Mouse (Mus musculus) C2C12 (cell line): Measurements from ENCODE around the gene Arid3a. TPM values are rescaled to one million over a fixed set of nuclear protein-coding genes. Genes with fewer than 3 reads are reported as not detected.
"Not testable (repeated sequence)": the region's sequence is repeated elsewhere in the genome, so short reads cannot be mapped to it uniquely, and the experiment has no call there.

Experiments
- H3K27me3 ChIP-seq: one replicate; pipeline ENCODE4 v1.6.1; 2011; ENCODE audit not compliant: control insufficient read depth, insufficient read depth, insufficient read length
- H3K36me3 ChIP-seq: one replicate; pipeline ENCODE4 v1.6.1; 2011; ENCODE audit not compliant: control insufficient read depth, insufficient read depth
- H3K4me3 ChIP-seq: one replicate; pipeline ENCODE4 v1.5.1; 2011; ENCODE audit warnings: mild to moderate bottlenecking, control low read depth; ENCODE audit not compliant: poor library complexity, insufficient read depth, severe bottlenecking
- H3K79me2 ChIP-seq: one replicate; pipeline ENCODE4 v1.6.1; 2011; ENCODE audit not compliant: control insufficient read depth, insufficient read depth
- H3K79me3 ChIP-seq: one replicate; pipeline ENCODE4 v1.6.1; 2011; ENCODE audit warnings: low read depth, control low read depth
- H3ac ChIP-seq: one replicate; pipeline ENCODE3; 2011; ENCODE audit warnings: low read depth; ENCODE audit not compliant: control insufficient read depth, insufficient read length
- CEBPB ChIP-seq: IDR thresholded peaks from one replicate; pipeline ENCODE4 v1.6.1; 2011; ENCODE audit warnings: low read depth, mild to moderate bottlenecking, control low read depth, moderate library complexity
- CTCF ChIP-seq: IDR thresholded peaks from one replicate; pipeline ENCODE4 v1.5.1; 2011; ENCODE audit not compliant: control insufficient read depth, insufficient read depth, insufficient read length
- FOSL1 ChIP-seq: IDR thresholded peaks from one replicate; pipeline ENCODE4 v1.8.0; 2011; ENCODE audit warnings: mild to moderate bottlenecking, low read length; ENCODE audit not compliant: poor library complexity, insufficient read depth, severe bottlenecking
- MAX ChIP-seq: IDR thresholded peaks from one replicate; pipeline ENCODE4 v1.6.1; 2011; ENCODE audit warnings: mild to moderate bottlenecking, control low read depth
- MYOD1 ChIP-seq: IDR thresholded peaks from one replicate; pipeline ENCODE4 v1.6.1; 2011; ENCODE audit warnings: low read depth; ENCODE audit not compliant: control insufficient read depth, insufficient read length
- MYOG ChIP-seq: IDR thresholded peaks from one replicate; pipeline ENCODE4 v1.6.1; 2011; ENCODE audit not compliant: control insufficient read depth, insufficient read length; ENCODE audit errors: extremely low read depth
- USF1 ChIP-seq: IDR thresholded peaks from one replicate; pipeline ENCODE4 v1.6.1; 2011; ENCODE audit warnings: low read depth, mild to moderate bottlenecking, control low read depth, moderate library complexity
- polyA plus RNA-seq: library from polyadenylated mRNA; unstranded; fragments of >200 nt; fragmentation: generic; extraction: Trizol; gene quantifications from one replicate; pipeline ENCODE4 v1.2.1, GENCODE M21; 2012; ENCODE audit warnings: missing spikeins

Arid3a gene
- polyA plus RNA-seq, 1 experiment: 0.74 TPM

DNA sequence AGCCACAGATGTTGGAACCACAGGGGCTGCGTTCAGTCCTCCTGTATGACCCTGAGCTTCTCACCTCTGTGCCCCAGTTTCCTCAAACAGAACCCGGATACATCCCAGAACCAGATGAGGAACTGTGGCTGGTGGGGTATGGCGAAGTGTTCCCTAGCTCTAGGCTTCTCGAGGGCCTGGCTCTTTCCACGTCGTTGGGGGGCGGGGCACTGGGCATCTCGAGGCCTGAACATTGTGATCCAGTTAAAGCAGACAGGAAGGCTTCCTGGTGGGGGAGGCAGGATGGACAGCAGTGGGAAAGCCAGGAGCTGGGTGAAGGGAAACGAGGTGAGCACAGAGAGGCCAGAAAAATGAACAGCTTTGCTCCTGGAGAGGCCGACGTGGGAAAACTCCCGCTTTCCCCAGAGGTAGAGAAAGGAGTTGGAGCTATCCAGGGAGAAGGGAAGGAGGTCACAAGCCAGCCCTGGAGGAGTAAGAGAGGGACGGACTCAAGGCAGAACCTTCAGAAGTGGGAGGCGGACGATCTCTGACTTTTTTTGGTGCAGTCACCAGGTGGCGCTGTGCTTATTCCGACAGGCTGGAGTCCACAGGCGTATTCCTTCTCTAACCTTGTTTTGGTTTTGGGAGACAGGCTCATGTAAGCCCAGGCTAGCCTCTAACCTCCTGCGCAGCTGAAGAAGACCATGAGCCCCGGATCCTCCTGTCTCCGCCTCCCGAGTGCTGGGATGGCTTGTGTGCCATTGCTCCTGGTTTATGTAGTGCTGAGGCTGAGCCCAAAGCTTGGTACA, 43.4 kb upstream of the Arid3a start:
- Histone ChIP-seq H3K36me3 (no peaks in the 10 kb centered on the region), H3K79me2 (no peaks in the 10 kb centered on the region), H3K27me3 (peaks cover 6% of the 10 kb centered on the region), H3K79me3 (no peaks in the 10 kb centered on the region), H3K4me3 (no peak overlapping the region), H3ac (no peak overlapping the region)
- no peak for TF ChIP-seq USF1
- no peak for TF ChIP-seq CEBPB
- no peak for TF ChIP-seq MYOG
- TF ChIP-seq MYOD1: no peak
- TF ChIP-seq MAX: no peak
- peak; percentile 47 for TF ChIP-seq CTCF
- no peak for TF ChIP-seq FOSL1

GRCm38 (mm10) chr10:79884446-79884845, 42.4 kb upstream of the Arid3a start:
- TF ChIP-seq FOSL1 (no peak), CEBPB (no peak), MYOG (no peak), MAX (no peak), USF1 (no peak), MYOD1 (no peak), CTCF (no peak)
- Histone ChIP-seq H3K79me2 (no peaks in the 10 kb centered on the region), H3K27me3 (peaks cover 6% of the 10 kb centered on the region), H3K79me3 (no peaks in the 10 kb centered on the region), H3K4me3 (no peak overlapping the region), H3ac (no peak overlapping the region), H3K36me3 (no peaks in the 10 kb centered on the region)

DNA sequence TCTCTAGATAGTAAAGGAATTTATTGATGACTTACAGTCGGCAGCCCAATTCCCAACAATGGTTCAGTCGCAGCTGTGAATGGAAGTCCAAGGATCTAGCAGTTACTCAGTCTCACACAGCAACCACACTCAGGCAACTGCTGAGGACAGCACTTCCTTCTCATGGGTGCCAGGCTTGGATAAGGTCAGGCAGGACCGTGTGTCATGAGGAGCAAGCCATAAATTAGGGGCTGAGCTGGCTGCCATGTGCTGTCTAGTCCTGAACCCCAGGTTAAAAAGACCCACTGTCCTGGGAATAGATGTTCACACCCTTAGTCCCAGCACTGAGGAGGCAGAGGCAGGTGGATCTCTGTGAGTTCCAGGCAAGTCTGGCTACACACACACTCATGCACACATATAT, 41.9 kb upstream of the Arid3a start:
- H3K79me2 ChIP-seq, H3K79me3 ChIP-seq, H3ac ChIP-seq, H3K27me3 ChIP-seq, H3K4me3 ChIP-seq, H3K36me3 ChIP-seq: not testable (repeated sequence)

DNA sequence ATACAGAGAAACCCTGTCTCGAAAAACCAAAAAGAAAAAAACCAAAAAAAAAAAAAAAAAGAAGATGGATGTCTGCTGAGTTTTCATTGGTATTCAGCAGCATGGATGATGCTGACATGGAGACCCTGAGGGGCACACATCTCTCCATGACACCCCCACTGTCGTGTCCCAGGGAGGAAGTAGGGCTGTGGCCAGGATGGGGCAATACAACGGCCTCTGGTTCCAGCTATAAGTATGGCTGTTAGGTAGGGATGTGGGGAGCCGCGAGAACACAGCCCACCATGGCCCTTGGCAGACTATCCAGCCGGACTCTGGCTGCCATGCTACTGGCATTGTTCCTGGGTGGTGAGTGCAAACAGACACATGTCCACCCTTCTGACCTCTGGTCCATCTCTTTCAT, 40.8 kb upstream of the Arid3a start, which contains the start of gene Elane:
Gene Elane (plus strand): TSS at position 194 of the 400 bp plus-strand sequence.
- no peaks in the 10 kb centered on the region for H3K79me3 ChIP-seq
- H3K36me3 ChIP-seq: no peaks in the 10 kb centered on the region
- no peak within 1 kb of the TSS for H3ac ChIP-seq
- peaks cover 13% of the 10 kb centered on the region for H3K27me3 ChIP-seq
- no peaks in the 10 kb centered on the region for H3K79me2 ChIP-seq
- H3K4me3 ChIP-seq: no peak within 1 kb of the TSS
- TF ChIP-seq FOSL1: no peak
- no peak for TF ChIP-seq USF1
- TF ChIP-seq MAX: no peak
- TF ChIP-seq CTCF: no peak
- TF ChIP-seq MYOD1: no peak
- TF ChIP-seq MYOG: no peak
- TF ChIP-seq CEBPB: no peak

DNA sequence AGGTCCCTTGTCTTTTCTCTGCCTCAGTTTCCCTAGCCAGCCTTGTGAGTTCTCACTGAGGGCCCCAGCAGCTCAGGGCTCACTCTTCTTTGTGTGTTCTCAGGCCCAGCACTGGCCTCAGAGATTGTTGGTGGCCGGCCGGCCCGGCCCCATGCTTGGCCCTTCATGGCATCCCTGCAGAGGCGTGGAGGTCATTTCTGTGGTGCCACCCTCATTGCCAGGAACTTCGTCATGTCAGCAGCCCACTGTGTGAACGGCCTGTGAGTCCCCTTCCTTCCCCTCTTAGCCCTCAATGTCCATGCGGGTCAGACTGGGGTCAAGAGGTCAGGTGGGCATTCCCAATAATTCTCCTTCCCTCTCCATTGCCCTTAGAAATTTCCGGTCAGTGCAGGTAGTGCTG, 40.2 kb upstream of the Arid3a start:
- no peak overlapping the region for H3ac ChIP-seq
- H3K36me3 ChIP-seq: no peaks in the 10 kb centered on the region
- no peak overlapping the region for H3K4me3 ChIP-seq
- no peaks in the 10 kb centered on the region for H3K79me2 ChIP-seq
- TF ChIP-seq CTCF: no peak
- TF ChIP-seq MYOG: no peak
- no peak for TF ChIP-seq MYOD1
- TF ChIP-seq FOSL1: no peak
- TF ChIP-seq USF1: no peak
- TF ChIP-seq CEBPB: no peak
- TF ChIP-seq MAX: no peak
- no peaks in the 10 kb centered on the region for H3K79me3 ChIP-seq
- peaks cover 18% of the 10 kb centered on the region for H3K27me3 ChIP-seq

DNA sequence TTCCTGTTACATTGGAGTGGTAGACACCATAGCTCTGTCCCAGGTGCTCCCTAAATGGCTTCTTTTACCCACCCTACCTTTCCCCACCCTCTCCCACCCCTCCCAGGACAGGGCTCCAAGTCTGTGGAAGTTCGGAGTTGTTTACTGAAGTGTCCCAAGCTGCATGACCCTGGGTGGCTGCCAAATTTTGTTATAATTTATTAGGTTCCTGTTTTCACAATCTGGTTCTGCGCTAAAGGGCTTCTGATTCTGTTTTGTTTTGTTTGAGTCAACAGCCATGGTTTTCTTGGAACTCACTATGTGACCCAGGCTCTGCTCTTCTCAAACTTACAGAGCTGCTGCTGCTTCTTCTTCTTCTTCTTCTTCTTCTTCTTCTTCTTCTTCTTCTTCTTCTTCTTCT, 37.5 kb upstream of the Arid3a start:
- peaks cover 22% of the 10 kb centered on the region for H3K27me3 ChIP-seq
- H3K79me2 ChIP-seq: no peaks in the 10 kb centered on the region
- no peak for TF ChIP-seq MAX
- no peak for TF ChIP-seq USF1
- no peak for TF ChIP-seq MYOG
- no peak for TF ChIP-seq CEBPB
- TF ChIP-seq MYOD1: no peak
- TF ChIP-seq FOSL1: no peak
- no peak for TF ChIP-seq CTCF
- H3K36me3 ChIP-seq: no peaks in the 10 kb centered on the region
- H3K79me3 ChIP-seq: no peaks in the 10 kb centered on the region
- H3K4me3 ChIP-seq: no peak overlapping the region
- no peak overlapping the region for H3ac ChIP-seq
